Mouse (Mus musculus) fibroblast of lung, adult 2 months (primary cell): Measurements from ENCODE around the gene Pcsk5.
A peak's percentile ranks its signal among the peaks of the same experiment; 100 is the strongest.

ENCODE experiments used
- DNase-seq: peaks from one replicate; pipeline ENCODE4 v3.0.0-alpha.2; 2011; ENCODE audit warnings: low read depth

The Pcsk5 gene

GRCm38 (mm10) chr19:17741465-17741864 is 96.0 kb downstream of the Pcsk5 start:
- DNase-seq: no peak

GRCm38 (mm10) chr19:17732676-17733277 is 104.7 kb downstream of the Pcsk5 start:
- DNase-seq: no peak

DNA sequence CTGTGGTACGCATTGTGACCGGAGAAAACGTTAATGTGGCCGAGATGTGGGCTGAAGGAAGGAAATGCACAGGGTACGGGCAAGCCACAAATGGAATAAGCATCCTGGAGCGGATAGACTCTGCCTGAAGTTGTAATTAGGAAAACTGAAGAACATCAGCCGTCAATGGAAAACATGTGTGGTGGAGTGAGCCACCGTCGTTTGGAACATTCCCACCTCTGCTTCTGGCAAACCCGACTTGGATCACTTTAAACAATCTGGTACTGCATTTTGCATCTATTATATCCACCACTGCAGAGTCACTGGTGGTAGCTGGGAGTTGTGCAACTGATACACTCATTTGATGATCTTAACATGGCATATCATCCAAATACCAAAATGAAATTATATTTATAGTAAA is 120.4 kb downstream of the Pcsk5 start:
- no peak for DNase-seq

DNA sequence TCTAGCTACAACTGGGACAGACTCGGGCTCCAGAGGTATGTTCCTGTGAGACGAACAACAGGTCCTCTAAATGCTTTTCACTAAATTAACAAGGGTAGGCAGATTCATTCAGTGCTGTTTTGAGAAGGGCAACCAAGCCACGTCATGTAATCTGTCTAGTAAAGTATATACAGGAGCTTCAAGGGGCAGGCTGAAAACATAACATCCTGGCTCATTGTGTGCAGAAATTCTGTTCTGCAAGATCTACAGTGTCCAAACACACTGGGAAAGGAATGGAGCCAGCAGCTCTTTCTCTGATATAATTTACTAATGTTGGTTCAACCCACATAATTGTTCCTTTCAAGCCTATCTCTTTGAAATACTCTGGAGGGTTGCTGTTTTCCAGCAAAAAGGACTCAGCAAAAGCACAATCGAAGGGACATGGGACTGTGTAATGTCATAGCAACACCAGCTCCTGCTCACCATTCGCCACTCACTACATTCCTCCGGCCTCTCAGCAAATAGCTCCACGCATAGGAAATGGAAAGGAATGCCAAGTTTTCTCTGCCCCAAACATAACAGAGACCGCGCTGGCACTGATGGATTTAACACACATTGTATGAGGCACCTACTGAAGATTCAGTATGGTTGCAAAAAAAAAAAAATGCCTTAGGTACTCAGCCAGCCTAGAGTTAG is 122.0 kb downstream of the Pcsk5 start:
- no peak for DNase-seq

DNA sequence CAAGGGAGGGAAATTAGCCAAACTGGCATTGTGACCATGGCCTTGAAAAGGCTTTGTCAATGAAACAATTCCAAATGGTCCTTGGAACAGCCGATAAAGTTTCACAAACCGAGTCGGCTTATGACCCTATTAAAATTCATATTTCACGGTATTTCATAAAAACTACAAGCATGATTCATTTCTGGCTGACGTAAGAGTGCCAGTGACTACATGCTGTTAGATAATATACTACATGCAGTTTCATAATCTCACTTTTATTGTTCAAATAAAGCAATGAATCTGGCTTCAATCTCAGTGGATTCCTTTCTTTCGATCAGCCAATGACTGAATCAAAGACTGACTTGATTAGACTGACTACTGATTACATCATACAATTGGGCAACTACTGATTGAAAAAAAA is 145.8 kb downstream of the Pcsk5 start:
- peak; percentile 38 for DNase-seq

DNA sequence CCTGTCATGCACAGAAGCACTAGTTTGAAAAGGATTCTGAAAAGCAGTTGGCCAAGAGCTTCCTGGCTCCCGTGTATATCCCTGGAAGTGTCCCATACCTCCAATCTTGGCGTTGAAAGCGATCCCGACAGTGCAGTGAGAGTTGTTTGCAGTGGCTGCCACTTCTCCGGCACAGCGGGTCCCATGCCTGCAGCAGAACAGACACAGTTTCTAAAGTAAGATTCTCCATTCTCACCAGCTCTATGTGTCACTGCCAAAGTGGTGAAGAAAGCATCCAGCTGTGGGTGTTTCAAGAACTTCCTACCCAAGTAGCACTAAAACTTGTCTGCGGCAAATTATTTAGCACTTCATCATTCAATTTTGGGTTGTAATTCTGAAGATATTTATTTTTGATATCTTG is 159.1 kb downstream of the Pcsk5 start:
- DNase-seq: no peak

DNA sequence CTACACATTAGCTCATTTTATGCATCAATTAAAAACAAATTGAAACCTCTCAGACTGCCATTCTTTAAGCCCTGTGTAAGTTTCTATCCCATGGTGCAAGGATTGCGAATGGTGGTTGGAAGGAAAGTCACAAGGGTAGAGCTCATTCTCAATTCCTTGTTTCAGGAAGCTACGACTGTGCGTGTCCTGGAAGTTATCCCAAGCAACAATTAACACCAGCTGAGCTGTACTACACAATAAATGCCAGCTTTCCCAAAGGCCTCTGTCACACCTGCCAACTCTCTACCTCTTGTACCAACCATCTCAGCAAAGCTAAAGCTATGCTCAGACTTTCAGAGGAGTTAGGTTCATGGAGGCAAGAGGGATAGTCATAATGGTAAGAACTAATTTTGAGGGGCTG is 174.8 kb downstream of the Pcsk5 start:
- DNase-seq: no peak

- no peak for DNase-seq
Measured at GRCm38 (mm10) chr19:17662271-17662670, 175.2 kb downstream of the Pcsk5 start.

- DNase-seq: no peak
Measured at GRCm38 (mm10) chr19:17659321-17659720, 178.1 kb downstream of the Pcsk5 start.

DNA sequence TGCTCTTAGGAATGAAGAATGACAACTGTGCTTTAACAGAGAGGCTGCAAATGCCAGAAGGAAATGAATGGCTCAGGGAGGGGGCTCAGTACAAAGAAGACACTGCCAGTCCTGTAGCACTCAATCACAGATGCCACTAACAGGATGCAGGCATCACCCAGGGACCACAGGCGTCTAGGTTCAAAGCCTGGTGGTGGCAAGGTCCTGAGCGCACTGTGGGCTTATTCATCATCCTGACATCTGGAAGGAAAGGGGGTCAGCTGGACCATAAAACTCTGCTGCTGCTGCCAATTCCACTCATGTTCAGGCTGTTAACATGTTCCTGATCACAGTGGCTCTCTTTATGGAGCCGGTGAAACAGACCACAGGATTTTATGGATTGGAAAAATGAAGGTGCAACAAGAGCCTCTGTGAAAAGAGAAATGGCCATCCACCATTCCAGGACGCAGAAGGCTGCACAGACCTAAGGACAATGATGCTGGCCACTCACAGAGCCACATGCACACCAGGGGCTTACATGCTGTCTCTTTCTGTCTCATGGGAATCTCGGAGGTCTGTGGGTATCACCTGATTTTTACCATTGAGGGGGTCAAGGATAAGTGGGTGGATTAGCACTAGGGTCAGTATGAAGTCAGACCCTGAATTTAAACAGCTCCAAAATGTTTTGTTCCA is 186.5 kb downstream of the Pcsk5 start:
- no peak for DNase-seq

GRCm38 (mm10) chr19:17649967-17650366 is 187.5 kb downstream of the Pcsk5 start:
- no peak for DNase-seq

DNA sequence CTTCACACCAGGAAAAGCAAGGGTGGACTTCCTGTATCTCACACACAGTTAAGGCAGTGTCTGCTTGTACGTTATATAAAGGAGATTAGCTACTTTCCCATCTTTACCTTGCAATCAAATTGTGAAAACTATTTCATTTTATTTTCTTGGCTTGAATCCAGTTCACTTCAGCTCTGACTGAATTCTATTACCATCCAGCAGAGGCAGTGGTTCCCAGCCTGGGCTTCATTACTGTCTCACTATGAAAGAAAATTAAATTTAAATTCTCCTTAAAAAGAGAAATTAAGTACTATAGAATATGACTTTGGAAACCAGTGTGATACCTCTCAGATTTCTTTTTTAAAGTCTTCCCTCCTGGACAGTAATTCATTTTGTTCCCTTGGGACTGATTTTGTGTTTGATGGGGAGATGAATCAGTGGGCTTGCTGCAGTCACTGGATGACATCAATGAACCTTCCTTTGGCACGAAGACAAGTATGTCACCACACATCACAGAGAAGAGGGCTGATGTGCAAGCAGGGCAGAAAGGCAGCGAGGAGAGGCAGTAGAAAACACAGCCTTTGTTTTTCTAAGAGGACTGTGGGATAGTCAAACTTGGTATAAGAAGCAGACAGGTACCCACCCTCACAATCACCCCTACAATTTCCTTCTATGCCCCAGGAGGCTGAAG is 194.2 kb downstream of the Pcsk5 start:
- no peak for DNase-seq

GRCm38 (mm10) chr19:17635984-17636383 is 201.4 kb downstream of the Pcsk5 start:
- DNase-seq: peak; percentile 23

- DNase-seq: no peak
Measured at GRCm38 (mm10) chr19:17615646-17616045, 221.8 kb downstream of the Pcsk5 start.

- no peak for DNase-seq
Measured at GRCm38 (mm10) chr19:17606510-17606909, 230.9 kb downstream of the Pcsk5 start.

DNA sequence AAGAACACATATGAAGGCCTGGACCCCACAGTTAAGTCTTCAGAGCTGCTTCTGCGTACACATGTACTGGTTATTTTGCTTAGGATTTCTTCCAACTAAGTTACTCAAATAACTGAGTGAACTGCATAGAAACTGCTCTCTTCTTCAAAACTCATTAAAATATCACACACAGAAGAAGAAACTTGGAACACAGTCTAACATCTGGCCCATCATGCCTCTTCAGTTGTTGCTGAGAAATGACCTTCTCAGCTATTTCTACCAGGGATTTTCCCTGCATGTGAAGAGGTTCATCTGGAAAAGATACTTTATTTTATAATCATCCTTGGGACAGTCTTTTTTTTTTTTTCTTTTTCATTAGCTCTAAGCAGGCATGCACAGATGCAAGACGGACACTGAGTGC is 231.3 kb downstream of the Pcsk5 start:
- DNase-seq: no peak

GRCm38 (mm10) chr19:17603322-17603721 is 234.1 kb downstream of the Pcsk5 start:
- DNase-seq: no peak

- no peak for DNase-seq
Measured at GRCm38 (mm10) chr19:17600347-17600746, 237.1 kb downstream of the Pcsk5 start.

- DNase-seq: no peak
Measured at GRCm38 (mm10) chr19:17592790-17593189, 244.6 kb downstream of the Pcsk5 start.

DNA sequence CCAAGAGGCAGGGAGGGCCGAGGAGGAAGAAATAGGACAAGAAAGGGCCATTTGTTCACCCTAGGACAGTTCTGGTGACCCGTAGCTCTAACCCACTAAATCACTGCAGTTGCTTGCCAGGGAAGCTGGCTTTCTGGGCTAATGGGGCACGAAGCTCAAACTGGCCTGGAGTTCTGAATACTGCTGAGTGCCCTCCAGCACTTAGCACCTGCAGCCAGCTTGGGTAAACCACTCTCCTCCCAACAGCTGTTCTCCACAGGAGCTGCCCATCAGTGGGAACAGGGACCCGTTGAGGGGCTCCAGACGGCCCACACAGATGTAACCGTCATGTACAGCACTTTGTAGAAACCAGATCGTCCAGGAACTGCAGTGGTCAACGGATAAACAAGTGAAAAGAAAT is 246.1 kb downstream of the Pcsk5 start:
- DNase-seq: no peak

DNA sequence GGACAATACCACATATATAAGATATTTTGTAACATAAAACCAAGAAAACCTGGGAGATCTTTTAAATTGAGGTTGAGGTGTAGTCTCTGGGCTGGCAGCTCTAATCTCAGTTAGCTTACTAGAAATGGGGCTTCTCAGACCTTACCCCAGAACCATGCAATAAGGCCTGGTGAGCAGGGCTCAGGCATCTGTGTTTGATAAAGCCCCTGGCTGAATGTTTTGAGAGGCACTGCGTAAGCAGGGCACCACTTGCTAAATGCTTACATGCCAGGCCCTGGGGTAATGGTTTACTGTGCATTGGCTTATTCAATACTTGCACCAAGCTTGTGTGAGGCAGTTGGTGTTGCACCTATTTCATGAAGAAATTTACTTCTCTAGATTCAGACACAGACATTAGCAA is 247.1 kb downstream of the Pcsk5 start:
- DNase-seq: no peak

DNA sequence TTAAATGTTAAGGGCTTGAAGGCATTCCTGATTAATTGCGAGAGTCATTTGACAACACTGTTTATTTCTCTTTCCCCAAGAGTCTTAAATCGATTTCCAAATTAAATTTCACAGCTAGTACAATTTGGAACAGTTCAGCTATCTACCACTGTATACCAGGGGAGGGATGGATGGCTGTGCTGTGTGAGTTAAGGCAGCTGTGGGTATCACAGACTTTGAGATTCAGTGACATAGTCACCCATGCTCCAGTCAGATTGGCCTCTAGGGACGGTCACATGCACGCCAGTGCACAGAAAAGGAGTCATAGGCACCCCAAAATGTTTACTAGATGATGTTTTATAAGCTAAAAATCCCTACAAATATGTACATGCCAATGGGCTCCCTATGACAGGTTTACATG is 260.0 kb downstream of the Pcsk5 start:
- DNase-seq: no peak

- no peak for DNase-seq
Measured at GRCm38 (mm10) chr19:17574564-17574963, 262.9 kb downstream of the Pcsk5 start.
